Mouse (Mus musculus): ENCODE data around the gene Pigc. TPM values are rescaled to one million over a fixed set of nuclear protein-coding genes. Genes with fewer than 3 reads are reported as not detected.

The Pigc gene
- total RNA-seq, 1 experiment from 2014 or later = 18.0 TPM

GRCm38 (mm10) chr1:161976255-161977182, 7.5 kb downstream of the Pigc start:
- DNase-seq = peak; percentile 84

GRCm38 (mm10) chr1:161977331-161977730, 8.3 kb downstream of the Pigc start:
- peak; percentile 48 for DNase-seq

GRCm38 (mm10) chr1:161978173-161978700, 9.3 kb downstream of the Pigc start:
- no peak for DNase-seq

- no peak for DNase-seq
These were observed 10.6 kb downstream of the Pigc start, which contains the start of gene 4930558K02Rik for GRCm38 (mm10) chr1:161979536-161979935. 4930558K02Rik (minus strand) TSS chr1:161979636.

GRCm38 (mm10) chr1:161980046-161980445, 11.1 kb downstream of the Pigc start:
- no peak for DNase-seq

- no peak for DNase-seq
These were observed 11.8 kb downstream of the Pigc start for GRCm38 (mm10) chr1:161980626-161981298.

GRCm38 (mm10) chr1:161983451-161983850, 14.5 kb downstream of the Pigc start:
- no peak for DNase-seq

GRCm38 (mm10) chr1:161983979-161984566, 15.1 kb downstream of the Pigc start:
- peak; percentile 62 for DNase-seq

- no peak for DNase-seq
These were observed 21.9 kb downstream of the Pigc start for GRCm38 (mm10) chr1:161990684-161991578.

- no peak for DNase-seq
These were observed 22.9 kb downstream of the Pigc start for GRCm38 (mm10) chr1:161991846-161992245.

- no peak for DNase-seq
These were observed 23.4 kb downstream of the Pigc start for GRCm38 (mm10) chr1:161992389-161992788.

GRCm38 (mm10) chr1:161998781-161999180, 29.8 kb downstream of the Pigc start:
- DNase-seq = no peak

- DNase-seq = no peak
These were observed 30.4 kb downstream of the Pigc start for GRCm38 (mm10) chr1:161999338-161999737.

GRCm38 (mm10) chr1:161999882-162000371, 30.9 kb downstream of the Pigc start:
- peak; percentile 61 for DNase-seq

GRCm38 (mm10) chr1:162001328-162001727, 32.3 kb downstream of the Pigc start:
- DNase-seq = no peak

GRCm38 (mm10) chr1:162003729-162004517, 34.9 kb downstream of the Pigc start:
- no peak for DNase-seq

GRCm38 (mm10) chr1:162004518-162004780, 35.5 kb downstream of the Pigc start:
- no peak for DNase-seq

- peak; percentile 60 for DNase-seq
These were observed 36.1 kb downstream of the Pigc start for GRCm38 (mm10) chr1:162004821-162005770.

GRCm38 (mm10) chr1:162006109-162006508, 37.1 kb downstream of the Pigc start:
- no peak for DNase-seq

- DNase-seq = no peak
These were observed 39.2 kb downstream of the Pigc start for GRCm38 (mm10) chr1:162008208-162008607.
